Mouse (Mus musculus) ES-CJ7 (cell line): ENCODE measurements around the gene Ttc16.
A peak's percentile ranks its signal among the peaks of the same experiment; 100 is the strongest.

Experiments
- DNase-seq: peaks from one replicate; pipeline ENCODE4 v3.0.0; 2011; ENCODE audit warnings: low read depth, low spot score

Gene Ttc16

GRCm38 (mm10) chr2:32744272-32744982, 31.0 kb downstream of the Ttc16 start:
- no peak for DNase-seq

GRCm38 (mm10) chr2:32742173-32742531, 33.3 kb downstream of the Ttc16 start:
- DNase-seq = peak; percentile 45

GRCm38 (mm10) chr2:32741273-32742172, 33.9 kb downstream of the Ttc16 start:
- DNase-seq = peak; percentile 28

GRCm38 (mm10) chr2:32740916-32741272, 34.5 kb downstream of the Ttc16 start, which contains the start of gene 6330409D20Rik:
Gene 6330409D20Rik (minus strand): TSS chr2:32741016.
- no peak for DNase-seq

GRCm38 (mm10) chr2:32739311-32739710, 36.1 kb downstream of the Ttc16 start:
- DNase-seq = no peak

GRCm38 (mm10) chr2:32737008-32737407, 38.4 kb downstream of the Ttc16 start:
- no peak for DNase-seq

- DNase-seq = no peak
Measured at GRCm38 (mm10) chr2:32736306-32736829, 39.1 kb downstream of the Ttc16 start.

GRCm38 (mm10) chr2:32734933-32735332, 40.5 kb downstream of the Ttc16 start:
- no peak for DNase-seq

- peak; percentile 28 for DNase-seq
Measured at GRCm38 (mm10) chr2:32734480-32734879, 41.0 kb downstream of the Ttc16 start.

GRCm38 (mm10) chr2:32732695-32733094, 42.7 kb downstream of the Ttc16 start:
- DNase-seq = no peak

- DNase-seq = no peak
Measured at GRCm38 (mm10) chr2:32731911-32732310, 43.5 kb downstream of the Ttc16 start.

- no peak for DNase-seq
Measured at GRCm38 (mm10) chr2:32730854-32731253, 44.6 kb downstream of the Ttc16 start.

GRCm38 (mm10) chr2:32729547-32729946, 45.9 kb downstream of the Ttc16 start:
- no peak for DNase-seq

- DNase-seq = no peak
Measured at GRCm38 (mm10) chr2:32728463-32728862, 47.0 kb downstream of the Ttc16 start.

GRCm38 (mm10) chr2:32727435-32727834, 48.0 kb downstream of the Ttc16 start:
- peak; percentile 99 for DNase-seq

GRCm38 (mm10) chr2:32724832-32725790, 50.3 kb downstream of the Ttc16 start:
- no peak for DNase-seq

GRCm38 (mm10) chr2:32724149-32724548, 51.3 kb downstream of the Ttc16 start:
- DNase-seq = no peak

- no peak for DNase-seq
Measured at GRCm38 (mm10) chr2:32722581-32722980, 52.9 kb downstream of the Ttc16 start.

- no peak for DNase-seq
Measured at GRCm38 (mm10) chr2:32722046-32722445, 53.4 kb downstream of the Ttc16 start.

- no peak for DNase-seq
Measured at GRCm38 (mm10) chr2:32720681-32721229, 54.7 kb downstream of the Ttc16 start, which contains the start of gene Sh2d3c. Gene Sh2d3c (plus strand): TSS chr2:32721055.

- DNase-seq = no peak
Measured at GRCm38 (mm10) chr2:32720053-32720452, 55.4 kb downstream of the Ttc16 start.
